Mouse (Mus musculus) mouse embryonic stem cell (cell line): Measurements from ENCODE around the gene Fancg.

Experiments
- in situ Hi-C, 2 experiments: fragments of 300-500 bp; cut with MboI; formaldehyde crosslinking; loops; 1 replicate in 1 of 2; 3 replicates in 1 of 2; pipeline ENCODE4 v1.14.3; 2019 to 2020; ENCODE audit warnings: low sequenced_read_pairs in 2 of 2, low pct_unique_long_range_greater_than_20kb in 1 of 2, mixed read lengths in 1 of 2; ENCODE audit not compliant: unreplicated experiment in 1 of 2

The Fancg gene

GRCm38 (mm10) chr4:43037860-43038566 is 27.7 kb upstream of the Fancg start:
- in situ Hi-C loops: no loop called here

- in situ Hi-C loops: no loop called here
Measured at GRCm38 (mm10) chr4:43036356-43036755, 26.1 kb upstream of the Fancg start.

GRCm38 (mm10) chr4:43035851-43036250 is 25.5 kb upstream of the Fancg start:
- in situ Hi-C loops: no loop called here

DNA sequence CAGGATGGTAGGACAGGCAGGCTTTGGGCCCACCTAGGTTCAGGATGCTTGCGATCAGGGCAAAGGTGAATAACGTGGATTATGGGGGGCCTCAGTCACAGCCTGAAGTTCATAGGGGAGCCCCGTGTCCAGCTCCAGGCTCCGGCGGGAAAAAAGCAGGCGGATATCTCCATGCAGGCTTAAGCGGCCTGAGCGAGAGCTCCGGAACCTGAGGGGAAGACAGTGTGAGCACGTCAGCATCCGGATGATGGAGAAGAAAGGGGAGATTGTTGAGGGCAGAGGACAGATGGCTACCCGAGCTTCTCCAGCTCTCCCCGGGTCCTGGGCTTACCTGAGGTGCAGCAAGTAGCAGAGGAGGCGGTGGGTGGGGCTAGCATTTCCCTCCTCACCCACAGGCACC is 23.2 kb upstream of the Fancg start:
- in situ Hi-C loops: no loop called here

DNA sequence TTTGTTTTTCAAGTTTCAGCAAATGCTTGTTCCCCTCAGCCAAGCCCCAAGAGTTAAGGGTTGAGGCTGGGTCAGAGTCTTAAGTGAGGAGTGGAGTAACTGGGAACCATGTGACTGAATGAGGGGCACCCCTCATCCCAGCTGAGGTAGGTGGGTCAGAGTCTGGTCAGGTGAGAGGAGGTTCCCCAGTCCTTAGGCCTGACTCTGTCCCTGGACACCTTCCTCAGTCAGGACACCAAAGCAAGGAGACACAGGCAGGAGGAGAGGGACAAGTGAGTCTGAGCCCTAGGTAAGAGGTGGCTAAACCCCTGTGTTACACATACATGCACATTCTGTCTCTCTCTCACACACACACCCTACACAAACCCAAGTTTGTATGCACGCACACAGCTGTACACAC is 22.2 kb upstream of the Fancg start:
- in situ Hi-C loops: no loop called here

DNA sequence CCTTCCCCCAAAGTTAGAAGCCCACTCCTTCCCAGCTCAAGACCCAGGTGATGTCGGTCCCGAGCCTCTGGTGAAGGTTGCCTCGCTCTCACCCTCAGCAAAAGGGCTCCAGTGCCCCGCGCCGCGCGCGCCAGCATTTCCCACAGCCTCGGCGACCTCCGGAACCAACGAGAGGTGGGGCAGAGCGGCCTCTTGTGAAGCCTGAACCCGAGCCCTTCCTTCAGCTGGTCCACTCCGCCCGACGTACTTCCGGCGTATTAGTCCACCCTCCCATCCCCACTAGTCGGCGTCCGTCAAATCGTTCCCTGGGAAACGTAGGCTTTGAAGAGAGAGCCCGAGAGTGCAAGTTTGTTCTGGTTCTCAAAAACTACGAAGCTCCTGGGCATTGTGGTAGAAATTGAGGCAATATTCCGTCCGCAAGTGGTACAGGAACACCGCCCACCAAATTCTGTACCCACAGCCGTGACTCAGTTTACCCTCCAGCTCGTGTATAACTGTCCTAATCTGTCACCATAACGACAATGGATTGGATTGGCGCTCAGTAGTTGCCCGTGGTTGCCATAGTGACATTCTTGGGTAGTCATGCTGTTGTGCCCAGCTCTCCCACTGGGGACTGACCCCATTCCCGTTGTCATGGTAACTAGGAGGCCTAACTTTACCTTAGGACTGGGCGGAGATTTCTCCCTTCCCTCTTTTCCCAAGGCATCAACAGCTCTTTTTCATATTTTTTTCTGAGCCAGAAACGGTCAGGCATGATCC is 21.1 kb upstream of the Fancg start, which contains the start of gene Stoml2:
Gene Stoml2 (minus strand): TSS at position 474 of the 759 bp plus-strand sequence.
- in situ Hi-C loops: no loop called here

- in situ Hi-C loops: no loop called here
Measured at GRCm38 (mm10) chr4:43030780-43031230, 20.5 kb upstream of the Fancg start.

- in situ Hi-C loops: no loop called here
Measured at GRCm38 (mm10) chr4:43030352-43030751, 20.0 kb upstream of the Fancg start.

GRCm38 (mm10) chr4:43029749-43030148 is 19.4 kb upstream of the Fancg start:
- in situ Hi-C loops: no loop called here

DNA sequence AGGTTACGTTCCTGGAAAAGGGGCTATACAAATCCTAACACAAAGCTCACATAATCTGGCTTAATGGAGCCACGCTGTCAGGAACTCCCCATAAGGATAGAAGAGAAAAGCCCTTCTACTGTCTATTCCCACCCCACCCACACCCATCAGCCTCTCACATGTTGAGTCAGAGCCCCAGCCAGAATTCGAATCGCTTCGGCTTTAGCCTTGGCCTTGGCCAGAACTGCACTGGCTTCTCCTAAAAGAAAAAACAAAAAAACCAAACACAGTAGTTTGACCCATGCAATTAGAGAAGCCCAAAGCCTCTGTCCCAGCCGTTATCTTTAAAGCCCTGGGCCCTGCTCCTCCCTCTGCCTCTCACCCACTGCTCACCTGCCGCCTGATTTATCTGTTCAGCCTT is 18.8 kb upstream of the Fancg start:
- in situ Hi-C loops: no loop called here

GRCm38 (mm10) chr4:43025084-43025960 is 15.0 kb upstream of the Fancg start, which contains the start of gene Pigo:
Gene Pigo, minus strand, starts transcription at chr4:43025819.
- in situ Hi-C loops: no loop called here

- in situ Hi-C loops: no loop called here
Measured at GRCm38 (mm10) chr4:43024673-43025072, 14.4 kb upstream of the Fancg start.

DNA sequence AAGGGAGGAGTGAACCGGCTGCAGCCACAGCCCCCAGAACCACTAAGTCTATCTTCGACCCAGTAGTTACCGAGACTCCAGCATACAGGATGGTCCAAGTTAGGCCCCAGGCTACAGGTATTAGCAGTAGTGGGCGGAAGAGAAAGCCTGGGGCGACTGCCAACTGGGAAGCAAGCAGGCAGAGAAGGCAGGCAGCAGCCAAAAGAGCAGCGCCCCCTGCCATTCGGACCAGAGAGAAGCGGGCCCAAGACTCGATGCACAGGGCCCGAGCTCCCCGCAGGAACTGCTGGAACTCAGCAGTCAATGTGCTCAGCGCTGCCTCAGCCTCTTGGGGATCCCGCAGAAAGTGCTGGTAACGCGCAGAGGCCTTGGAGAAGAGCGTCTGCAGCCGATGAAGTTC is 11.0 kb upstream of the Fancg start:
- in situ Hi-C loops: no loop called here

DNA sequence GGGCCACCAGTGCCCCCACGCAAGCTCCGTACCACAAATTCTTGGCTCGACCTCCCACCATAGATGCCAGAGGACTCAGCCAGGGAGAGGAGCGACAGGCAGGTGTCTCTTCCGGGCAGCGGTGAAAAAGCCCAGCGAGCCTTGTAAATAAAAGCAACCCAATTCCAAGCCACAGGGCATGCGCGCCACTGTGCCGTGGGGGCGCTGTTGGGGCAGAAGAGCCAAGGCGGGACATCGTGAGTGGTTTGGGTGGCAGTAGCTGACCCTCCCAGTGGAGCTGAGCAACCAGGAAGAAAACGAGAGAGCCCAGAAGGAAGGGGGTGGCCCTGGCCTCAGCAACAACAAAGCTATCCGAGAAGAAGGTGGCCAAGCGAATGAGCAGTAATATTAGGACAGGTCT is 10.6 kb upstream of the Fancg start:
- in situ Hi-C loops: no loop called here

GRCm38 (mm10) chr4:43019641-43020465 is 9.5 kb upstream of the Fancg start:
- in situ Hi-C loops: no loop called here

DNA sequence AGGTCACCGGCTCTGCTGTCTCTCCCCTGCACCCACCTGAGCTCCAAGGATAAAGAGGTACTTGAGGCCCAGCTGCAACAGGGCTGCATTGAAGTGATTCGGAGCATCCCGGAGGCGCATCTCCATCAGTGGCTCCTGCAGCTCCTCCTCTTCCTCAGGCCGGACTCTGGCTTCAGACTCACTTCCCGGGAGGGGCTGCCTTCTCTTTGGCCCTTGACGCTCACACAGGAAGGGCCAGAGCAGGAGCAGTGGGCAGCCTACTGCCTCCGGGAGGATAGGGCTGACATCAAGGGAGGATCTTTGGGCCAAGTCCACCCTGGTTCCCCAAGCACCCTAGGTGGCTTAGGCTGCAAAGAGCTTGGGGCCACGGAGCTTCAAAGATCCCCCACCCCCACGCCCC is 8.9 kb upstream of the Fancg start:
- in situ Hi-C loops: no loop called here

- in situ Hi-C loops: no loop called here
Measured at GRCm38 (mm10) chr4:43018156-43018555, 7.8 kb upstream of the Fancg start.

GRCm38 (mm10) chr4:43012091-43012490 is 1.8 kb upstream of the Fancg start:
- in situ Hi-C loops: no loop called here
